Mouse (Mus musculus) intestine, embryonic 16.5 days (tissue): Measurements from ENCODE around the gene Vmn1r81. TPM values are rescaled to one million over a fixed set of nuclear protein-coding genes. Genes with fewer than 3 reads are reported as not detected.

Source experiments
- ATAC-seq: fragments of 200-750 bp; cut with Nextera tagmentation; 2 replicates; pipeline ENCODE4 v1.8.0; 2017; ENCODE audit warnings: moderate TSS enrichment, moderate library complexity
- H3K27ac ChIP-seq: fragments of 300-500 bp; sonication (generic); 2 replicates; pipeline ENCODE4 v1.5.1; 2014; ENCODE audit warnings: mild to moderate bottlenecking, low read length
- H3K27me3 ChIP-seq: fragments of 300-500 bp; sonication (generic); replicated peaks from 2 replicates; pipeline ENCODE4 v1.6.1; 2014; ENCODE audit warnings: low read length, control low read depth, mixed read lengths; ENCODE audit not compliant: control insufficient read depth, insufficient read depth
- H3K36me3 ChIP-seq: fragments of 300-500 bp; sonication (generic); 2 replicates; pipeline ENCODE4 v1.6.1; 2014; ENCODE audit warnings: low read length, control low read depth; ENCODE audit not compliant: control insufficient read depth, insufficient read depth
- H3K4me1 ChIP-seq: fragments of 300-500 bp; sonication (generic); 2 replicates; pipeline ENCODE4 v1.6.1; 2014; ENCODE audit warnings: low read length, control low read depth, mixed read lengths; ENCODE audit not compliant: control insufficient read depth, insufficient read depth
- H3K4me2 ChIP-seq: fragments of 300-500 bp; sonication (generic); 2 replicates; pipeline ENCODE4 v1.6.1; 2014; ENCODE audit warnings: low read depth, low read length, control low read depth
- H3K4me3 ChIP-seq: fragments of 300-500 bp; sonication (generic); 2 replicates; pipeline ENCODE4 v1.5.1; 2014; ENCODE audit warnings: mild to moderate bottlenecking, low read length
- H3K9ac ChIP-seq: fragments of 300-500 bp; sonication (generic); 2 replicates; pipeline ENCODE4 v1.6.1; 2014; ENCODE audit warnings: low read depth, low read length
- H3K9me3 ChIP-seq: fragments of 300-500 bp; sonication (generic); 2 replicates; pipeline ENCODE4 v1.6.1; 2016; ENCODE audit warnings: low read length, control low read depth; ENCODE audit not compliant: control insufficient read depth
- WGBS: fragments of 180-500 bp; shearing (Covaris S2); extraction: QIAGEN DNeasy Blood & Tissue Kit; methylation state at CpG from one replicate; pipeline ENCODE4 v1.1.7; 2014; 5-methylcytosine and 5-hydroxymethylcytosine counted together
- polyA plus RNA-seq: library from polyadenylated mRNA; unstranded; fragments of >200 nt; fragmentation: Nextera tagmentation; extraction: Ambion mirVana; gene quantifications from 2 replicates; pipeline ENCODE4 v1.2.1, GENCODE M21; 2015

Vmn1r81 gene
- not detected in 2 replicates for polyA plus RNA-seq

DNA sequence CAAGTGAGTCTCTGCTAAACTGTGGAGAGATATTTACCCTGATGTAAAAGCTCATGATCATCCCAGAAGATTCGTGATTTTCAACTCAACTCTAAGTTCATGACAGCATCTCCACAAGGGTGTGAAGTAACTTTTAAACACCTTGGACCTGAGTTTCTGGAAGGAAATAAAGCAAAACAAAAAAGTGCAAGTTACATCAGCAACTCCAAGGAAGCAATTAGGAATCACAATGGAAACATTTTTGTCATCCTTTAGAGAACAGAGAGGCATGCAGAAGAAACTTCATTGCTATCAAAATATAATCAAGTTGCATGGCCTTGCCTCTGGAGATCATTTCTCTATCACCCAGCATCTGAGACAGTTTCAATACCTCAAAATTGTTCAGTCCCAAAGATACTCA, at the start of gene Vmn1r81:
Gene Vmn1r81, minus strand, starts transcription at position 101 of the 400 bp plus-strand sequence.
- H3K27ac ChIP-seq, result no peak within 1 kb of the TSS
- no peak for ATAC-seq
- H3K4me1 ChIP-seq, result no peaks in the 10 kb centered on the region
- WGBS, result 81% methylated on average over 1 of the region's 1 CpGs
- H3K27me3 ChIP-seq, result no peaks in the 10 kb centered on the region
- no peak within 1 kb of the TSS for H3K4me2 ChIP-seq
- no peak within 1 kb of the TSS for H3K9ac ChIP-seq
- H3K36me3 ChIP-seq, result no peaks in the 10 kb centered on the region
- no peak within 1 kb of the TSS for H3K4me3 ChIP-seq
- H3K9me3 ChIP-seq, result no peaks in the 10 kb centered on the region

DNA sequence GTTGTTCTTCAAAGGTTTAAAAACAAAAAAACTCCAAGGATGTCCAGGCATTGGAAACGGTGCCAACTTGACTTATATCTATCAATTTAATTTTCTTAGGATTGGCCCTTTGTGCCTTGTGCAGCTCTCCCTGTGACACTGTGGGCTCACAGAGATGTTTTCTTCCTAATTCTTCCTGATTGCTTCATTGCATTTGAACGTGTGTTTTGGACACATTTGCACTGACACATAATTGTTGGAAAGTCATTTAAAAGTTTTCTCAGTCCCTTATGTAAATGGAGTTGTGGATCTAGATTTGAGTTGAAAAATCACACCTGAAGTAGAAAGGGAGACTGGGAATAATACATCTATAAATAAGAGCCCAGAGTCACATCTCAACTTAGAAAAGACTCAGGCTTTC, 32.1 kb upstream of the Vmn1r81 start, which contains the start of gene Vmn1r82:
Gene Vmn1r82, plus strand, starts transcription at position 301 of the 400 bp plus-strand sequence.
- no peak for ATAC-seq
- no peaks in the 10 kb centered on the region for H3K27me3 ChIP-seq
- 58% methylated on average over 2 of the region's 2 CpGs for WGBS

DNA sequence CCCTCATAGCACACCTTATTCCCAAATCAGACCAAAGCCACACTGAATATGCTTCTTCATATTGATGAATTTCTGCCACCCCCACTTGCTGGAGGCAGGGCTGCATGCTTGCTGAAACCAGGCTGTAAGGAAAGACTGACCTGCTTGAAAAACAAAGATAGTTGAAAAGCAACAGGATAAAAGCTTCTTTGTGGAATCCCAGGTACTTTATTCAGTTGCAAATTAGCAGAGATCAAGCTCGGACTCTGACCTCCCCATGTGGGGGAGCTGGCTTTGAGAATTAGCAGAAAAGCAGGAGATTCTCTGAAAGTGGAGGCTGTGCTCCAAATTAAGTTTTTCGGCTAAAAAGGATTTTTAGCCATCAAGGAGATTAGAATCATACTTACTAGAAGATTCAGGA, 63.9 kb downstream of the Vmn1r81 start:
- ATAC-seq, result no peak
- Histone ChIP-seq H3K4me2 (no peak overlapping the region), H3K4me3 (no peak overlapping the region), H3K4me1 (no peaks in the 10 kb centered on the region), H3K9ac (no peak overlapping the region), H3K27ac (no peak overlapping the region), H3K36me3 (no peaks in the 10 kb centered on the region), H3K9me3 (peaks cover 3% of the 10 kb centered on the region; the same call in 1 of the 2 replicates), H3K27me3 (no peaks in the 10 kb centered on the region)
- 82% methylated on average over 2 of the region's 2 CpGs for WGBS

More for the DNA sequence above, 32.1 kb upstream of the Vmn1r81 start, which contains the start of gene Vmn1r82:
- H3K4me2 ChIP-seq, result no peak within 1 kb of the TSS
- H3K36me3 ChIP-seq, result no peaks in the 10 kb centered on the region
- no peak within 1 kb of the TSS for H3K9ac ChIP-seq
- H3K4me3 ChIP-seq, result no peak within 1 kb of the TSS
- H3K4me1 ChIP-seq, result no peaks in the 10 kb centered on the region
- H3K9me3 ChIP-seq, result no peaks in the 10 kb centered on the region
- no peak within 1 kb of the TSS for H3K27ac ChIP-seq

Other genes with a start within 250 kb of the Vmn1r81 start
- not detected in 2 replicates for gene Vmn1r77, start 231.5 kb downstream of the Vmn1r81 start, polyA plus RNA-seq
- gene Vmn1r78, start 118.0 kb downstream of the Vmn1r81 start, polyA plus RNA-seq, result not detected in 2 replicates
- not detected in 2 replicates for gene Vmn1r79, start 97.0 kb downstream of the Vmn1r81 start, polyA plus RNA-seq
- not detected in 2 replicates for gene Vmn1r80, start 79.0 kb downstream of the Vmn1r81 start, polyA plus RNA-seq
- gene Vmn1r82, start 32.2 kb upstream of the Vmn1r81 start, polyA plus RNA-seq, result not detected in 2 replicates
- gene Vmn1r83, start 61.2 kb upstream of the Vmn1r81 start, polyA plus RNA-seq, result not detected in 2 replicates
- not detected in 2 replicates for gene Vmn1r84, start 101.0 kb upstream of the Vmn1r81 start, polyA plus RNA-seq
- gene Zfp551, start 154.5 kb upstream of the Vmn1r81 start, polyA plus RNA-seq, result 2.5 and 3.3 TPM in 2 replicates
- 11.4 and 11.5 TPM in 2 replicates for gene Zfp606, start 210.0 kb upstream of the Vmn1r81 start, polyA plus RNA-seq
- gene 2900092C05Rik, start 244.2 kb upstream of the Vmn1r81 start, polyA plus RNA-seq, result not detected in 2 replicates